Mouse (Mus musculus) testis, adult 2 months (tissue): Measurements from ENCODE around the gene Faap20.

Experiments used
- CTCF ChIP-seq: fragments of 200-500 bp; IDR thresholded peaks from 2 replicates; pipeline ENCODE4 v1.5.1; 2012; ENCODE audit warnings: low read depth, mild to moderate bottlenecking, inconsistent platforms, low read length, moderate library complexity; ENCODE audit not compliant: control insufficient read depth, insufficient read depth, insufficient replicate concordance
- POLR2A ChIP-seq: fragments of 200-500 bp; IDR thresholded peaks from 2 replicates; pipeline ENCODE4 v1.6.1; 2012; ENCODE audit warnings: low read depth, mild to moderate bottlenecking, inconsistent platforms, low read length, moderate library complexity; ENCODE audit not compliant: control insufficient read depth

DNA sequence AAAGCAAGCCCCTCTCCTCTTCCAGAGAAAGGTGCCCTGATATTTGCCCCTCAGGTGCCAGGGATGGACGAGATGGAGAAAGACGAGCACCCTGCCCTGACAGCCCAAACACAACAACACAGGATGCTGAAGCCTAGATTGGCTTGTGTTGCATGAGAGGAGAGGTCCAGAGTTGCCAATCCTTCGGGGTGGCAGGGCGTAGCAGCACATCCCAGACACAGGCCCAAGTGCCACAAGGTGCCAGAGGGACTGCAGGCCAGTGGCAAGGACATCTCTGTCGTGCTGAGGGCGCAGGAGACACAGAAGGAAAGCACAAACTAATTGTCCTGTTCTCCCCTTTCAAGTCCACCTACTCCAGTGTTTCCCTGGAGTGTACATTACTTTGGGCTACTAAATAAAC is 35.4 kb upstream of the Faap20 start:
- TF ChIP-seq POLR2A: no peak
- no peak for TF ChIP-seq CTCF
